Mouse (Mus musculus): ENCODE measurements around the gene Syn2.

Syn2 gene

GRCm38 (mm10) chr6:115244222-115244621, 109.5 kb downstream of the Syn2 start:
- DNase-seq (ENCODE audit: low spot score in 2 of 2): no peak

- DNase-seq (ENCODE audit: low spot score in 2 of 2): no peak
Observed at GRCm38 (mm10) chr6:115245500-115246058, 110.9 kb downstream of the Syn2 start.

GRCm38 (mm10) chr6:115251531-115251985, 116.9 kb downstream of the Syn2 start:
- no peak for DNase-seq (ENCODE audit: low spot score in 2 of 2)

GRCm38 (mm10) chr6:115252099-115252873, 117.6 kb downstream of the Syn2 start, which contains the start of gene Timp4:
Timp4 (minus strand) TSS chr6:115252205.
- no peak for DNase-seq (ENCODE audit: low spot score in 2 of 2)

- DNase-seq (ENCODE audit: low spot score in 2 of 2): no peak
Observed at GRCm38 (mm10) chr6:115255171-115255570, 120.5 kb downstream of the Syn2 start.

GRCm38 (mm10) chr6:115260507-115260906, 125.8 kb downstream of the Syn2 start:
- DNase-seq (ENCODE audit: low spot score in 2 of 2): no peak

- DNase-seq (ENCODE audit: low spot score in 2 of 2): no peak
Observed at GRCm38 (mm10) chr6:115266791-115267190, 132.1 kb downstream of the Syn2 start.

- peak; percentile 82 to 83 for DNase-seq (ENCODE audit: low spot score in 2 of 2)
Observed at GRCm38 (mm10) chr6:115267916-115268315, 133.2 kb downstream of the Syn2 start.

GRCm38 (mm10) chr6:115268551-115269385, 134.1 kb downstream of the Syn2 start:
- DNase-seq (ENCODE audit: low spot score in 2 of 2): no peak

GRCm38 (mm10) chr6:115269561-115269960, 134.9 kb downstream of the Syn2 start:
- no peak for DNase-seq (ENCODE audit: low spot score in 2 of 2)

GRCm38 (mm10) chr6:115270085-115270484, 135.4 kb downstream of the Syn2 start:
- no peak for DNase-seq (ENCODE audit: low spot score in 2 of 2)

GRCm38 (mm10) chr6:115271326-115271725, 136.6 kb downstream of the Syn2 start:
- no peak for DNase-seq (ENCODE audit: low spot score in 2 of 2)

GRCm38 (mm10) chr6:115271866-115272271, 137.2 kb downstream of the Syn2 start:
- DNase-seq (ENCODE audit: low spot score in 2 of 2): no peak

GRCm38 (mm10) chr6:115273346-115273745, 138.6 kb downstream of the Syn2 start:
- DNase-seq (ENCODE audit: low spot score in 2 of 2): peak in 1 of 2 experiments; percentile 31

GRCm38 (mm10) chr6:115274705-115275104, 140.0 kb downstream of the Syn2 start:
- no peak for DNase-seq (ENCODE audit: low spot score in 2 of 2)

GRCm38 (mm10) chr6:115275116-115275815, 140.6 kb downstream of the Syn2 start:
- no peak for DNase-seq (ENCODE audit: low spot score in 2 of 2)

- peak in 1 of 2 experiments; percentile 52 for DNase-seq (ENCODE audit: low spot score in 2 of 2)
Observed at GRCm38 (mm10) chr6:115278086-115278485, 143.4 kb downstream of the Syn2 start.

GRCm38 (mm10) chr6:115279639-115280038, 144.9 kb downstream of the Syn2 start:
- DNase-seq (ENCODE audit: low spot score in 2 of 2): peak in 1 of 2 experiments; percentile 1

GRCm38 (mm10) chr6:115284153-115284552, 149.5 kb downstream of the Syn2 start:
- no peak for DNase-seq (ENCODE audit: low spot score in 2 of 2)

GRCm38 (mm10) chr6:115286441-115286840, 151.7 kb downstream of the Syn2 start:
- peak; percentile 60 to 67 for DNase-seq (ENCODE audit: low spot score in 2 of 2)

GRCm38 (mm10) chr6:115288223-115288622, 153.5 kb downstream of the Syn2 start:
- DNase-seq (ENCODE audit: low spot score in 2 of 2): no peak

GRCm38 (mm10) chr6:115290561-115290960, 155.9 kb downstream of the Syn2 start:
- no peak for DNase-seq (ENCODE audit: low spot score in 2 of 2)
